Mouse (Mus musculus): ENCODE results near the gene Rfk.

GRCm38 (mm10) chr19:17344881-17345280 lies 49.0 kb upstream of the Rfk start:
- TF ChIP-seq EP300 (IDR thresholded peaks at IDR 0.05; ENCODE audit: low read length) (no peak), MXI1 (IDR thresholded peaks at IDR 0.05; ENCODE audit: low read depth, low read length) (no peak), CTCF (conservative IDR thresholded peaks at IDR 0.05 in 1 of 2, IDR thresholded peaks at IDR 0.05 in 1 of 2; ENCODE audit: low read depth in 2 of 2, low read length in 2 of 2) (no peak), NRF1 (IDR thresholded peaks at IDR 0.05; ENCODE audit: low read depth, low read length) (no peak), POLR2A (IDR thresholded peaks at IDR 0.05; ENCODE audit: low read depth, low read length) (no peak), ZMIZ1 (IDR thresholded peaks at IDR 0.05; ENCODE audit: low read depth, low read length) (no peak), USF1 (IDR thresholded peaks at IDR 0.05; ENCODE audit: low read depth, low read length) (no peak), IRF4 (IDR thresholded peaks at IDR 0.05; ENCODE audit: low read depth, low read length) (no peak)

Measured in CH12.LX (cell line).